In genomic region chr14:49785793-49786192, GRCm38 (mm10) we compare ENCODE assay signal across 8 mouse cellular contexts. TPM values are rescaled to one million over a fixed set of nuclear protein-coding genes. Genes with fewer than 3 reads are reported as not detected.
DNase-seq lines count a peak whose midpoint lies in the region; ATAC-seq and TF ChIP-seq lines count a peak whose summit lies in the region.

No protein-coding gene starts in this region.

- TF ChIP-seq POLR2A in limb, embryonic 14.5 days (IDR thresholded peaks at IDR 0.05; ENCODE audit: borderline replicate concordance, extremely low read depth, insufficient read depth, insufficient read length) = no peak

- no peak overlapping the region for H3K9ac ChIP-seq in limb, embryonic 14.5 days (ENCODE audit: low read depth, low read length, severe bottlenecking)

- peaks cover 6% of the 10 kb centered on the region; the same call in 1 of the 2 replicates for H3K4me1 ChIP-seq in limb, embryonic 14.5 days (ENCODE audit: control insufficient read depth, insufficient read depth, low read length)

- no peaks in the 10 kb centered on the region for H3K9me3 ChIP-seq in limb, embryonic 14.5 days (ENCODE audit: control insufficient read depth, low read length)

- ATAC-seq in limb, embryonic 14.5 days (ENCODE audit: low FRiP score, low read depth) = no peak

- DNase-seq in frontal cortex, postnatal 36 days (ENCODE audit: low spot score in 2 of 2) = peak; percentile 40 to 70
- DNase-seq in frontal cortex, postnatal 10 days (ENCODE audit: low spot score in 2 of 2) = no peak
- peak; percentile 2 for DNase-seq in thymus, postnatal 0 days (ENCODE audit: low spot score)
- DNase-seq in thymus, postnatal 25 days = no peak
- peak; percentile 79 to 88 for DNase-seq in cerebellum, postnatal 36 days
- DNase-seq in kidney, adult 9 months = peak; percentile 70
- DNase-seq in limb, embryonic 14.5 days (ENCODE audit: low spot score) = peak; percentile 38
- DNase-seq in c-Kit-positive CD71-positive TER-119-positive erythroid progenitor cells, embryonic 14.5 days (ENCODE audit: low spot score) = no peak

- H3K4me3 ChIP-seq in limb, embryonic 14.5 days (replicated peaks; ENCODE audit: low read length) = no peak overlapping the region

- 52% methylated on average over 2 of the region's 2 CpGs for whole genome bisulfite sequencing in limb, embryonic 14.5 days

- no peaks in the 10 kb centered on the region for H3K27me3 ChIP-seq in limb, embryonic 14.5 days (ENCODE audit: control insufficient read depth, insufficient read depth, low read length)

- H3K36me3 ChIP-seq in limb, embryonic 14.5 days (ENCODE audit: control insufficient read depth, insufficient read depth, low read length) = no peaks in the 10 kb centered on the region

- no peak overlapping the region for H3K4me2 ChIP-seq in limb, embryonic 14.5 days (replicated peaks; ENCODE audit: low read depth, low read length, severe bottlenecking)

- H3K27ac ChIP-seq in limb, embryonic 14.5 days (replicated peaks; ENCODE audit: low read depth, low read length) = no peak overlapping the region

RNA-seq across cellular contexts. Expression of gene Armh4, which starts 2.6 kb away (rescaled TPM):
- 0.32 and 0.40 TPM in 2 replicates for polyA plus RNA-seq in thymus, postnatal 0 days (2015; fragmentation: Nextera tagmentation; extraction: Ambion mirVana)
- 11.3 and 12.9 TPM in 2 replicates for polyA plus RNA-seq in limb, embryonic 14.5 days (2012; rRNA removed)
- polyA plus RNA-seq in limb, embryonic 14.5 days (2014; fragmentation: Nextera tagmentation; extraction: Ambion mirVana) = 16.3 and 17.8 TPM in 2 replicates

Comparison
In these comparisons a context has a peak if more than half of its experiments do, and no peak if none do; other contexts are left out.
1. DNase-seq: peak in frontal cortex, postnatal 36 days (2 of 2), thymus, postnatal 0 days (single experiment), cerebellum, postnatal 36 days (2 of 2), kidney, adult 9 months (single experiment) and limb, embryonic 14.5 days (single experiment); none in frontal cortex, postnatal 10 days (0 of 2), thymus, postnatal 25 days (single experiment) and c-Kit-positive CD71-positive TER-119-positive erythroid progenitor cells, embryonic 14.5 days (single experiment).